Mouse (Mus musculus) liver, embryonic 16.5 days (tissue): ENCODE measurements around the gene Reep1. TPM values are rescaled to one million over a fixed set of nuclear protein-coding genes. Genes with fewer than 3 reads are reported as not detected.

Source experiments
- ATAC-seq: fragments of 200-750 bp; cut with Nextera tagmentation; 2 replicates; pipeline ENCODE4 v1.8.0; 2017; ENCODE audit warnings: low read depth, mild to moderate bottlenecking, moderate number of reproducible peaks, moderate library complexity
- H3K27ac ChIP-seq: fragments of 300-500 bp; sonication (generic); 2 replicates; pipeline ENCODE4 v1.5.1; 2014; ENCODE audit warnings: mild to moderate bottlenecking, low read length
- H3K27me3 ChIP-seq: fragments of 300-500 bp; sonication (generic); 2 replicates; pipeline ENCODE4 v1.6.1; 2014; ENCODE audit warnings: low read depth, low read length, mixed read lengths; ENCODE audit not compliant: control insufficient read depth, insufficient read depth
- H3K36me3 ChIP-seq: fragments of 300-500 bp; sonication (generic); 2 replicates; pipeline ENCODE4 v1.6.1; 2014; ENCODE audit warnings: mild to moderate bottlenecking; ENCODE audit not compliant: control insufficient read depth, insufficient read depth
- H3K4me1 ChIP-seq: fragments of 300-500 bp; sonication (generic); 2 replicates; pipeline ENCODE4 v1.6.1; 2014; ENCODE audit warnings: low read depth, low read length, mixed read lengths; ENCODE audit not compliant: control insufficient read depth
- H3K4me2 ChIP-seq: fragments of 300-500 bp; sonication (generic); 2 replicates; pipeline ENCODE4 v1.6.1; 2014; ENCODE audit warnings: low read depth, low read length, mixed read lengths
- H3K4me3 ChIP-seq: fragments of 300-500 bp; sonication (generic); 2 replicates; pipeline ENCODE4 v1.5.1; 2014; ENCODE audit warnings: low read depth, mild to moderate bottlenecking, low read length
- H3K9ac ChIP-seq: fragments of 300-500 bp; sonication (generic); 2 replicates; pipeline ENCODE4 v1.6.1; 2014; ENCODE audit warnings: low read depth, low read length
- H3K9me3 ChIP-seq: fragments of 300-500 bp; sonication (generic); replicated peaks from 2 replicates; pipeline ENCODE4 v1.6.1; 2016; ENCODE audit warnings: low read length; ENCODE audit not compliant: control insufficient read depth
- WGBS: fragments of 180-500 bp; shearing (Covaris S2); extraction: QIAGEN DNeasy Blood & Tissue Kit; methylation state at CpG from one replicate; pipeline ENCODE4 v1.1.7; 2014; ENCODE audit not compliant: insufficient replicate concordance; 5-methylcytosine and 5-hydroxymethylcytosine counted together
- polyA plus RNA-seq: library from polyadenylated mRNA; unstranded; fragments of >200 nt; fragmentation: Nextera tagmentation; extraction: Ambion mirVana; gene quantifications from 2 replicates; pipeline ENCODE4 v1.2.1, GENCODE M21; 2015

Reep1 gene
- polyA plus RNA-seq, 1 experiment from 2014 or later, result 3.4 TPM

GRCm38 (mm10) chr6:71760073-71760472, 52.7 kb downstream of the Reep1 start:
- no peaks in the 10 kb centered on the region for H3K36me3 ChIP-seq
- 72% methylated on average over 6 of the region's 6 CpGs for WGBS
- H3K27ac ChIP-seq, result no peak overlapping the region
- no peak overlapping the region for H3K9ac ChIP-seq
- no peaks in the 10 kb centered on the region for H3K4me1 ChIP-seq
- no peak for ATAC-seq
- no peaks in the 10 kb centered on the region for H3K9me3 ChIP-seq
- no peak overlapping the region for H3K4me3 ChIP-seq
- H3K27me3 ChIP-seq, result no peaks in the 10 kb centered on the region
- H3K4me2 ChIP-seq, result no peak overlapping the region

GRCm38 (mm10) chr6:71767761-71768160, 60.4 kb downstream of the Reep1 start:
- no peaks in the 10 kb centered on the region for H3K36me3 ChIP-seq

DNA sequence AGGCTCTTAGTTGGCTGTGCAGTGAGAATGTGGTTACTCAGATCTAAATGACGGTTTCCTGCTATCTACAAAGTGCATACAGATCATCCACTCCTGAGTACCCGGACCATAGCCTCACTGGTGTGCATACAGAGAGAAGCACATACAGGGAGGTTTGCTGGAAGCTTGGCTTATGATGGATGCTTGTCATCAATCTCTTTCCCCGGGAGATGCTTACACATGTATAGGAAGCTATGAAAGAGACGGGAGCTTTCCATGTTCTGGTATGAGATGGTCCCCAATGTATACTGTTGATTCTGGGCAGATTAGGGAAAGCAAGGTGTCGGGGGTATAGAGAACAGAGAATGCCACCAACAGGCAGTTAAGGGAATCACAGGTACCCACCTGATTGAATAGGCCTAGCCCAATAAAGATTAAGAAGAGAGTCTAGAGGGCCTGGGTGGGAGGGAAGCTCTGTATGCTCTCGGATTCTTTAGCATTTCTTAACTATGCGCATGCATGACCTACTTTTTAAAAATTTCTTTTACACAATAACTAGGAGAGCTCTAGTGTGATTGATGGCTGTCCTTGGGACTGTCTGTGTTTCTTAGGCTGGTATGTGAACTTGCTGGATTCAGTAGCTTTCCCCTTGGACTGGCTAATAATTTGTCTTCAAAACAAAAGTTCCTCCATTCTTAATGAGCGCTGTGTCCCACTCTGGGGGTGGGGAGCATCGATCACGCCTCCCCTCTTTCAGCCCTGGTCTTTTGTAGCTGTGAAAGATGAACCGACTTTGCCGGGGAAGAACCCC, 62.7 kb downstream of the Reep1 start:
- no peak for ATAC-seq
- WGBS, result 66% methylated on average over 12 of the region's 12 CpGs
- Histone ChIP-seq H3K4me1 (no peaks in the 10 kb centered on the region), H3K36me3 (no peaks in the 10 kb centered on the region), H3K9me3 (no peaks in the 10 kb centered on the region; the same call in 1 of the 2 replicates), H3K4me3 (no peak overlapping the region), H3K4me2 (no peak overlapping the region), H3K27me3 (no peaks in the 10 kb centered on the region), H3K9ac (no peak overlapping the region), H3K27ac (no peak overlapping the region)

More at GRCm38 (mm10) chr6:71767761-71768160, 60.4 kb downstream of the Reep1 start:
- Histone ChIP-seq H3K27ac (no peak overlapping the region), H3K4me1 (no peaks in the 10 kb centered on the region), H3K4me2 (no peak overlapping the region), H3K9me3 (no peaks in the 10 kb centered on the region; the same call in 1 of the 2 replicates), H3K27me3 (no peaks in the 10 kb centered on the region), H3K4me3 (no peak overlapping the region), H3K9ac (no peak overlapping the region)
- ATAC-seq, result 0 out of 2 replicates have a peak, but pooled peaks have one; percentile 24
- WGBS, result 17% methylated on average over 4 of the region's 4 CpGs

DNA sequence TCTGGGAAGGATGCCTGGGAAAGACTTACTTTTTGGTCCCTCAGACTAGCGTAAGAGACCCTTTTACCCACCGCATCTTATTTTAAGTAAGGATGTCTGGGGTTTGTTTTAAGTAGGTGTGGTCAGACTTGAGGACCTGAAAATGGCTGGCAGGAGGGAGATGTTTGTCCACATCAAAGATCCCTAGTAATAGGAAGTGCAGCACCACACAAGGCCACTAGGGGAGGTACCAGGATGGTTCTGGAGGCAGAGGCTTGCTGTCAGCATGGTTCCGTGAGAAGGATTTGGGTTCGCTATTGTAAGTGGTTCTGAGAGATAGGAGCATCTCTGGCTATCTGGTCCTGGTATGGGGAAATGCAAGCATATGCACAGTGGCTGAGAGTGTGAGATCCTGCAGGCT, 63.5 kb downstream of the Reep1 start:
- Histone ChIP-seq H3K9ac (no peak overlapping the region), H3K4me3 (no peak overlapping the region), H3K36me3 (no peaks in the 10 kb centered on the region), H3K27ac (no peak overlapping the region), H3K27me3 (no peaks in the 10 kb centered on the region), H3K9me3 (no peaks in the 10 kb centered on the region; the same call in 1 of the 2 replicates), H3K4me2 (no peak overlapping the region), H3K4me1 (no peaks in the 10 kb centered on the region)
- 91% methylated on average over 4 of the region's 4 CpGs for WGBS
- no peak for ATAC-seq

DNA sequence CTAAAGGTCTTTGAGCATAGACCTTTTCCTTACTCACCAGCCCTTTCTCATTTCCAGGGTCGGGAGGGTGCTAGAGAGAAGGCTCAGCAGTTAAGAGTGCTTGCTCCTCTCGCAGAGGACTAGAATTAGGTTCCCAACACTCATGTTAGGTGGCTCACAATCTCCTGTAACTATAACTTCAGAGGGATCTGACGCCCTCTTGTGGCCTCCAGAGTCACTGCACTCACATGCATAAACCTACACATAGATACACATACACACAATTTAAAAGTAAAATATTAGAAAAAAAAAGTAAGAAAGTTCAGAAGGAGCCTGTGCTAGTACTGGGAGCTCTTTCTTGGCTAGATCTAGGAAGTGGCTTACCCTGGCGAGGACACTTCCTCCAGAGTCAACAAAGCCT, 63.9 kb downstream of the Reep1 start:
- H3K36me3 ChIP-seq, result no peaks in the 10 kb centered on the region
- WGBS, result 69% methylated on average over 4 of the region's 4 CpGs
- no peak for ATAC-seq
- no peaks in the 10 kb centered on the region; the same call in 1 of the 2 replicates for H3K9me3 ChIP-seq
- no peak overlapping the region for H3K27ac ChIP-seq
- H3K9ac ChIP-seq, result no peak overlapping the region
- no peak overlapping the region for H3K4me2 ChIP-seq
- H3K4me1 ChIP-seq, result no peaks in the 10 kb centered on the region
- H3K4me3 ChIP-seq, result no peak overlapping the region
- no peaks in the 10 kb centered on the region for H3K27me3 ChIP-seq

- Histone ChIP-seq H3K4me1 (no peaks in the 10 kb centered on the region), H3K27me3 (no peaks in the 10 kb centered on the region), H3K4me2 (no peak overlapping the region), H3K36me3 (no peaks in the 10 kb centered on the region), H3K27ac (no peak overlapping the region), H3K9me3 (no peaks in the 10 kb centered on the region; the same call in 1 of the 2 replicates), H3K9ac (no peak overlapping the region), H3K4me3 (no peak overlapping the region)
- WGBS, result 68% methylated on average over 6 of the region's 6 CpGs
- ATAC-seq, result no peak
Observed at GRCm38 (mm10) chr6:71772156-71772555, 64.8 kb downstream of the Reep1 start.

DNA sequence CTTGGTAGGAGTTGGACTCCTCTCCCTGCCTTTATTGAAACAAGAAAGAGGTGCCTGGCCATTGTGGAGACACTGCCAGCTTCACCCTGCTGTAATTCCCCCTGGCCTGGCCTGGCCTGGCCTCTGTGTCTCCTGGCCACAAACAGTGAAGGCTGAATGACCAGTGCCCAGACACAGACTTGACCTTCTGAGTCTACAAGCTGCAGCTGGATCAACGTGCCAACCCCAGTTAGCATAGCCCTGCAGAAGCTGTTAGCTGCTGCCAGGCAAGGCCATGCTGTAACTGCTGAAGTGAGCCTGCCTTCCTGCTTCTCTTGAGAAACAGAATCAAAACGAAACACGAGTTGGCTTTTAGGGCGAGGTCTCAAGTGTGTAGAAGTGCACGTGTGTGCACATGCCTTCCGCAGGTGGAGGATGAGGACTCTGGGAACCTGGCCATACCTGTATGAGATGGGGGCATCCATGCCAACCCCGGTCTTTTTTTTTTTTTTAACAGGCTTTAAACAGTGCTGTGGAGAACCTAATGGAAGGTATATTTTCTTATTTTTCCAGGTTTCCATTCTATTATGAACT, 65.4 kb downstream of the Reep1 start:
- H3K4me2 ChIP-seq, result no peak overlapping the region
- H3K27me3 ChIP-seq, result no peaks in the 10 kb centered on the region
- no peak overlapping the region for H3K4me3 ChIP-seq
- ATAC-seq, result no peak
- no peaks in the 10 kb centered on the region; the same call in 1 of the 2 replicates for H3K9me3 ChIP-seq
- H3K4me1 ChIP-seq, result no peaks in the 10 kb centered on the region
- H3K27ac ChIP-seq, result no peak overlapping the region
- WGBS, result 72% methylated on average over 7 of the region's 7 CpGs
- no peak overlapping the region for H3K9ac ChIP-seq
- H3K36me3 ChIP-seq, result no peaks in the 10 kb centered on the region

DNA sequence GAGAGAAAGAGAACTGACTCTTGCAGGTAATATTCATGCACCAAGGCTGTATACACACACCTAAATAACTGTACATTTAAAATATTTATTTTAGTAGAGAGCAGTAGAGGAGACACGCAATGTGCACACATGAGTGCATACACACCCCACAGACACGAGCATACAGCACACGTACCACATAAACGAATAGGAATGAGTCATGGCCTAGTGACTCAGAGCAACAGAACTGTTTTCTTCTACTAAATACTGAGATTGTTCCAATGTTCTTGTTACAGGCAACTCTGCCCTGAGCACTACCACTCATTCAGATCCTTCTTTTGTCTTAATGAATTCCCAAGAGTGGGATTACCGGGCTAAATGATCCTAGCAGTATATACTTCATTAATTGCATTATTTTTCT, 70.7 kb downstream of the Reep1 start:
- Histone ChIP-seq H3K9ac (no peak overlapping the region), H3K27me3 (no peaks in the 10 kb centered on the region), H3K9me3 (no peaks in the 10 kb centered on the region), H3K4me1 (no peaks in the 10 kb centered on the region), H3K27ac (no peak overlapping the region), H3K4me2 (no peak overlapping the region), H3K4me3 (no peak overlapping the region), H3K36me3 (no peaks in the 10 kb centered on the region)
- 72% methylated on average over 5 of the region's 5 CpGs for WGBS
- no peak for ATAC-seq

GRCm38 (mm10) chr6:71779831-71780230, 72.5 kb downstream of the Reep1 start:
- Histone ChIP-seq H3K9me3 (no peaks in the 10 kb centered on the region), H3K4me2 (no peak overlapping the region), H3K9ac (no peak overlapping the region), H3K27me3 (no peaks in the 10 kb centered on the region), H3K36me3 (no peaks in the 10 kb centered on the region), H3K4me1 (no peaks in the 10 kb centered on the region), H3K4me3 (no peak overlapping the region), H3K27ac (no peak overlapping the region)
- 38% methylated on average over 2 of the region's 2 CpGs for WGBS
- no peak for ATAC-seq
